Mouse (Mus musculus) cerebellum, adult 2 months (tissue): ENCODE results near the gene Plcd1.

Experiments
- CTCF ChIP-seq: fragments of 200-500 bp; IDR thresholded peaks from 2 replicates; pipeline ENCODE4 v1.5.1; 2011; ENCODE audit warnings: low read depth, mild to moderate bottlenecking, control low read depth, low read length, moderate library complexity, borderline replicate concordance; ENCODE audit not compliant: insufficient read depth
- POLR2A ChIP-seq: fragments of 200-500 bp; IDR thresholded peaks from 2 replicates; pipeline ENCODE4 v1.6.1; 2011; ENCODE audit warnings: low read length, control low read depth, borderline replicate concordance; ENCODE audit not compliant: insufficient read depth

DNA sequence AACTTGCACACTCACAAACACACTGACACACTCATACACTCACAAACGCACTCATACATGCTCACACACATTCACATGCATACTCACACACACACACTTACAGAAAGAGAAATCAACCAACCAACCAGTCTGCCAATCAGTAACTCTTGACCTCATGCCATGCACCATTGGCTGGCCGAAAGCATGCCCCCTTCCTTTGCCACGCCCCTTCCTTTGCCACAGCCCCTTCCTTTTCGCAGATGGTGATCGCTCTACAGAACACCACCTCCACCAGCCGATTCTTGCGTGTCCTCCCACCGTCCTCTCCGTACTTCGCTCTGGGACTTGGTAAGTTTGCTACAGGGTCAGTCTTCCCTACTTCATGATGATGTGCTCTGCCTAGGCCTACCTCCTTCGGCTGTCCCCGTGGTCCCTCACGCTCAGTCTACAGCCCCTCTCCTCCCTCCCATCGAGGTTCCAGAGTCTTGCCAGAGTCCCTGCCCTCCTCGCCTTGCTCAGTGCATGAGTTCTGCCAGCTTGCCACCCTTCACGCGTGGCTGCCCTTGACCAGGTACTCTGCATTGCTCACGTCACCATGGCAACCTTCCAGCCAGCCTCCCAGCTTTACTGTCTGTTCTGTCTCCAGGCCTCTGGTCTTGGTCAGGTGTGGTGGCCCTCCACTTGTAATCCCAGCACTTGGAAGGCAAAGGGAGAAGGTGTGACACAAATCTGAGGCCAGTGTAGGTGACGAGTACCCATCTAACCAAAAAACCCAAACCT, 26.3 kb upstream of the Plcd1 start:
- TF ChIP-seq POLR2A (no peak), CTCF (no peak)
